Mouse (Mus musculus) spleen, adult 2 months (tissue): ENCODE results near the gene Kif26a. TPM values are rescaled to one million over a fixed set of nuclear protein-coding genes. Genes with fewer than 3 reads are reported as not detected.

ENCODE experiments used
- DNase-seq, 2 experiments: peaks; one replicate each; pipeline versions ENCODE4 v3.0.0 to v3.0.0-alpha.2; 2012 to 2021; ENCODE audit warnings: low spot score in 2 of 2, low read depth in 1 of 2
- H3K27ac ChIP-seq: fragments of 200-500 bp; 2 replicates; pipeline ENCODE4 v1.5.1; 2012; ENCODE audit warnings: low read length, inconsistent platforms; ENCODE audit not compliant: insufficient read depth
- H3K27me3 ChIP-seq: fragments of 200-500 bp; 2 replicates; pipeline ENCODE4 v1.6.1; 2012; ENCODE audit warnings: mild to moderate bottlenecking, moderate library complexity, low read length, inconsistent platforms; ENCODE audit not compliant: control insufficient read depth, insufficient read depth
- H3K36me3 ChIP-seq: fragments of 200-500 bp; 2 replicates; pipeline ENCODE4 v1.6.1; 2012; ENCODE audit warnings: mild to moderate bottlenecking, low read length, inconsistent platforms; ENCODE audit not compliant: control insufficient read depth, insufficient read depth
- H3K4me1 ChIP-seq: fragments of 200-500 bp; 2 replicates; pipeline ENCODE4 v1.6.1; 2011; ENCODE audit warnings: inconsistent platforms; ENCODE audit not compliant: control insufficient read depth, insufficient read depth, insufficient read length
- H3K4me3 ChIP-seq: fragments of 200-500 bp; 2 replicates; pipeline ENCODE4 v1.5.1; 2011; ENCODE audit warnings: mild to moderate bottlenecking, inconsistent platforms; ENCODE audit not compliant: insufficient read depth, insufficient read length; ENCODE audit errors: extremely low read depth
- CTCF ChIP-seq: fragments of 200-500 bp; IDR thresholded peaks from 2 replicates; pipeline ENCODE4 v1.5.1; 2011; ENCODE audit warnings: mild to moderate bottlenecking, inconsistent platforms; ENCODE audit not compliant: insufficient read depth, insufficient read length, insufficient replicate concordance; ENCODE audit errors: extremely low read depth
- POLR2A ChIP-seq: fragments of 200-500 bp; IDR thresholded peaks from 2 replicates; pipeline ENCODE4 v1.6.1; 2011; ENCODE audit warnings: low read depth, low read length, inconsistent platforms
- WGBS: fragments of 180-500 bp; shearing (Covaris S2); methylation state at CpG from one replicate; pipeline ENCODE4 v1.1.7; 2018; 5-methylcytosine and 5-hydroxymethylcytosine counted together
- polyA plus RNA-seq: library from polyadenylated mRNA; depleted of rRNA; stranded (reverse); fragments of >200 nt; gene quantifications from 2 replicates; pipeline ENCODE4 v1.2.3, GENCODE M21; 2012

The Kif26a gene
- polyA plus RNA-seq, 1 experiment: 1.8 TPM

DNA sequence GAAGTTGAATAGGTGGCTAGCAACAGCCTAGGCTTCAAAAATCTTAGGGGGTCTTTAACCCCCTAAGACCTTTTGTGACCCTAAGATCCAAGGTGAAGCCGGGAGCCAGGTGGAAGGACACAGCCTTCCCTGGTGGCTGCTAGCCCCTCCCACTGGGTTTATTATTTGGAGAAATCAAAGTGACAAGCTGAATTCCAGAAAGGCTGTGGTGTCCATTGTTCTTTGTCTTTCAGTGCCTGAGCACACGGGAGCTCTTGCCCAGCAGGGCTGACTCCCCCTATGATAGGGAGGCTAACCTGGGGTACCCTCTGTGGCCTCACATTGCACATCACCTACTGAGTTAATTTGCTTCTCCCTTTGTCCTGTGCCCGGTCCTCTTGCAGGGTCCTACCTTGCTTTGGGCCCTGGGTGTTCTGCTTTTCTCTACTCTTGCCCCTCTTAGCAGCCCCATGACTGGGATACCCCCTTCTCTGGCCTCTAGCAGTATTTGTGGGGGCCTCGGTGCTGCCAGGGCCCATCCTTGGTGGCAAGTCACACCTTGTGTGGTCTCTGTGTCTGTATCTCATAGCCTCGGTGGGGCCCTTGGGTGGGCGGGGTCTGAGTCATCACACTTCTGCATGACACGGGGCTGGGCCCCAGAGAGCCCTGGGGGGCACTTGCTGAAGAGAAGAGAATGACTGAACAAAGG is 36.1 kb downstream of the Kif26a start:
- no peak for DNase-seq
- Histone ChIP-seq H3K27me3 (no peaks in the 10 kb centered on the region), H3K4me1 (no peaks in the 10 kb centered on the region), H3K27ac (no peak overlapping the region), H3K4me3 (no peak overlapping the region), H3K36me3 (no peaks in the 10 kb centered on the region)
- TF ChIP-seq CTCF: no peak
- no peak for TF ChIP-seq POLR2A
- WGBS: 61% methylated on average over 7 of the region's 7 CpGs

DNA sequence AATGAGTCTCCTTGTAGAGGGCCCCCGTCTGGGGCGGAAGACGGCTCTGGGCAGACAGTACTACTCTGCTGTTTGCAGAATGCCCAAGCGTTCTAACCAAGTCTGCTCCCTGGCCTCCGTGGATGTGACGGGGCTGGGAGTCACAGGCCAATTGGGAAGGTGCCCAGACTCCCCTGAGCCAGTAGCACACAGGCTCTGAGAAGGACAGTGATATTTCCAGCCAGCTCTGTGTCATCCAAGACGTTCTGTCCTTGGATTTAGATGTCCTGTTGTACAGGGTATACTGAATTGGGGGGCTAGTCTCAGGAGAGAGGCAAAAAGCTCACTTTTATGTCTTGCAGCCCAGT is 36.6 kb downstream of the Kif26a start:
- Histone ChIP-seq H3K27me3 (no peaks in the 10 kb centered on the region), H3K4me3 (no peak overlapping the region), H3K36me3 (no peaks in the 10 kb centered on the region), H3K27ac (no peak overlapping the region), H3K4me1 (no peaks in the 10 kb centered on the region)
- WGBS: 82% methylated on average over 7 of the region's 7 CpGs
- DNase-seq: no peak
- TF ChIP-seq POLR2A (no peak), CTCF (no peak)

DNA sequence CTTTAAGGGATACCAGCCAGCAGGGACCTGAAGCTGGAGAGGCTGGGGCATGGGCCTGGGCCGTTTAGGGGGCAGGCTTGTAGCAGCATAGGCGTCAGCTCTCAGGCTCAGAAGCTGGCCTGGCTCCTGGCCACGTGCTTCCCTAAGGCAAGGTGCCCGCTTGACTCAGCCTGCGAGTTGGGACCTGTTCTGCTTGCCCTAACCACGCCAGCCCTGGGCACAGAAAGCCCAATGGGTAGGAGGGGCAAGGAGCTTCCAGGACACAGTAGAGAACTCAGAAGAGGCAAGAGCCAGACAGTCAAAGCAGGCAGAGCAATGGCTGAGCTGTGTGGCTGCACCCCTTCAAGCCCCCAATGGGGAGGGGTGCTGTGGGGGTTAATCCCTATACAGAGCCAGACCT is 37.7 kb downstream of the Kif26a start:
- 47% methylated on average over 6 of the region's 6 CpGs for WGBS
- no peaks in the 10 kb centered on the region for H3K36me3 ChIP-seq
- H3K4me3 ChIP-seq: no peak overlapping the region
- peak overlapping the region; percentile 1; the same call in 1 of the 2 replicates for H3K27ac ChIP-seq
- H3K27me3 ChIP-seq: no peaks in the 10 kb centered on the region
- no peak for DNase-seq
- no peaks in the 10 kb centered on the region for H3K4me1 ChIP-seq
- TF ChIP-seq CTCF (no peak), POLR2A (no peak)

DNA sequence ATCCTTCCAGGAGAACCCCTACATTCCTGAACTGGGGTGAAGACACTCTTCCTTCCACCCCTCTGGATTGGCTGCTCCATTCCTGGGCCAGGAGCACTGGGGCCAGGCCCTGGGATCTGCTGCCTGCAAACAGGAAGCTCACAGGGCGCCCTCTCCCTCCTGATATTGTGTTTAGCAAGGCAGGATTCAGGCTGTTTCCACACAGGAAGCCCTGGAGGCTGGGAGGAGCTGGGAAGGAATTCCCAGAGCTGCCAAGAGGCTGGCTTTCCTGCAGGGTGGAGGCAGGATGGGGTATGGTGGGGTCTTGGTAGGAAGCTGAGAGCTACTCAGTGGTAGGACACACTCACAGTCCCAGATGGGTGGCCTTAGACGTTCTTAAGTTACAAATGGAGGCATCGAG is 38.4 kb downstream of the Kif26a start:
- no peak overlapping the region for H3K4me3 ChIP-seq
- H3K27me3 ChIP-seq: no peaks in the 10 kb centered on the region
- TF ChIP-seq CTCF: no peak
- TF ChIP-seq POLR2A: no peak
- no peaks in the 10 kb centered on the region for H3K4me1 ChIP-seq
- no peak overlapping the region for H3K27ac ChIP-seq
- 63% methylated on average over 3 of the region's 3 CpGs for WGBS
- DNase-seq: no peak
- H3K36me3 ChIP-seq: no peaks in the 10 kb centered on the region

DNA sequence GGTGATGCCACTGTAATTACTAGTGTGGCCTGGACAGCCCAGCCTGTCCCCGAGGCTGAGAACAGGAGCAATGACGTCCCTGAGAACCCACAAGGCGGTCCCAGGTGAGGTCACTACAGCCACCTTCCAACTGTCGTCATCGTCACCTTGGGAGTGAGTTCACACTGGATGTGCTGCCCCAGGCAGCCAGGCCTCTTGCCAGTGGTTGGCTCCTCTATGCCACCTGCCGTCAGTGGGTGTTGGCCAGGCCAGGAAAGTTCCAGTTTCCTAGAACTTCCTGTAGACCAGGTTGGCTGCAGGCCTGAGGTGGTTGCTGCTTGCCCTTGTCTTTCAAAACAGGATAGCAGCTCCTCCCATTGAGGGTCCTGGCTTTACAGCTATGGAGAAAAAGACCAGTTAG is 40.9 kb downstream of the Kif26a start:
- Histone ChIP-seq H3K36me3 (no peaks in the 10 kb centered on the region), H3K4me3 (no peak overlapping the region), H3K27me3 (no peaks in the 10 kb centered on the region), H3K27ac (no peak overlapping the region), H3K4me1 (no peaks in the 10 kb centered on the region)
- no peak for TF ChIP-seq CTCF
- TF ChIP-seq POLR2A: no peak
- WGBS: 72% methylated on average over 6 of the region's 6 CpGs
- DNase-seq: no peak

DNA sequence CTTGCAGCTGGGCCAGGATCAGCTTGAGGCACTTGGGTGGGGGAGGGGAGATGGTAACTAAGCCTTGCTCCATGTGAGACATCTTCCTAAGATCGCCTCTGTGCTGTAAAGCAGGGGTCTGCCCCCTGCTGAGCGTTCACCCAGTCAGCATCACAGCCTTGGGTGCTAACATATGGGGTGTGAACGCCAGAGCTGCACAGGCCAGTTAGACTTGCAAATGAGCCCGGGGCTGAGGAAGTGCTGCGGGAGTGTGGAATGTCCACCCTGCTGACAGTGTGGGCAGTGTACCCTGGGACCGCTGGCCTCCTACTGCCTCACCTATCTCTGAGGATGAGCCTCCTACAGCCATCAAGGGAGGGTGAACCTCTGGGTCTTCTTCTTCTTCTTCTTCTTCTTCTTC is 45.7 kb downstream of the Kif26a start:
- DNase-seq: no peak
- Histone ChIP-seq H3K36me3 (no peaks in the 10 kb centered on the region), H3K4me1 (no peaks in the 10 kb centered on the region), H3K4me3 (no peak overlapping the region), H3K27me3 (no peaks in the 10 kb centered on the region), H3K27ac (no peak overlapping the region)
- TF ChIP-seq CTCF (no peak), POLR2A (no peak)
- 46% methylated on average over 6 of the region's 6 CpGs for WGBS

DNA sequence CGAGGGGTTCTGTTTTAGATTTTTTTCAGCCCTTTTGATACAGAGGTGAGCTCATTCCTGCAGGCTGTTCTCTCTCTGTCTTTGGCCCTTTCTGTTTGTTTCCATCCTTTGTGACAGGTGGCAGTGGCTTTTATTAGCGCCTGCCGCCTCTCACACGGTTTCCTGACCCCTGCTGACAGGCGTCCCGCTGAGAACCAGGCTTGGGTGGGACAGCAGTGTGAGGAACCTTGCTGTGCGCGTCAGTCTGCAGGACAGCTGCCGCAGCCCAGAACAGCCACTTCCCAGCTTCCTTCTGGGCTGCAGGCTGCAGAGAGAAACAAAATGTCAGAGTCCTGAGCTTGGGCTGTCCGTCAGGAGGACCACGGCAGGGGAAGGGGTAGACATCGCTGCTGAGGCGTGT is 49.0 kb downstream of the Kif26a start:
- Histone ChIP-seq H3K4me1 (no peaks in the 10 kb centered on the region), H3K27me3 (no peaks in the 10 kb centered on the region), H3K27ac (no peak overlapping the region), H3K4me3 (no peak overlapping the region), H3K36me3 (no peaks in the 10 kb centered on the region)
- 9% methylated on average over 13 of the region's 13 CpGs for WGBS
- no peak for DNase-seq
- TF ChIP-seq CTCF (no peak), POLR2A (no peak)
